Mouse (Mus musculus): ENCODE measurements around the gene Wrnip1.

Gene Wrnip1

GRCm38 (mm10) chr13:32806820-32807219 is 5.0 kb downstream of the Wrnip1 start:
- DNase-seq (ENCODE audit: low read depth, low spot score) = peak; percentile 61

GRCm38 (mm10) chr13:32807624-32808023 is 5.8 kb downstream of the Wrnip1 start:
- DNase-seq (ENCODE audit: low read depth, low spot score) = no peak

GRCm38 (mm10) chr13:32819241-32819640 is 17.4 kb downstream of the Wrnip1 start:
- DNase-seq (ENCODE audit: low read depth, low spot score) = no peak

GRCm38 (mm10) chr13:32819926-32820325 is 18.1 kb downstream of the Wrnip1 start:
- no peak for DNase-seq (ENCODE audit: low read depth, low spot score)

GRCm38 (mm10) chr13:32821671-32822070 is 19.8 kb downstream of the Wrnip1 start:
- DNase-seq (ENCODE audit: low read depth, low spot score) = no peak

GRCm38 (mm10) chr13:32823126-32823525 is 21.3 kb downstream of the Wrnip1 start:
- DNase-seq (ENCODE audit: low read depth, low spot score) = peak; percentile 77

GRCm38 (mm10) chr13:32824377-32825330 is 22.8 kb downstream of the Wrnip1 start:
- DNase-seq (ENCODE audit: low read depth, low spot score) = no peak

- no peak for DNase-seq (ENCODE audit: low read depth, low spot score)
These were observed 23.7 kb downstream of the Wrnip1 start for GRCm38 (mm10) chr13:32825546-32825945.

- no peak for DNase-seq (ENCODE audit: low read depth, low spot score)
These were observed 25.4 kb downstream of the Wrnip1 start for GRCm38 (mm10) chr13:32827111-32827822.

GRCm38 (mm10) chr13:32827951-32828350 is 26.1 kb downstream of the Wrnip1 start:
- peak; percentile 53 for DNase-seq (ENCODE audit: low read depth, low spot score)

- DNase-seq (ENCODE audit: low read depth, low spot score) = no peak
These were observed 27.0 kb downstream of the Wrnip1 start for GRCm38 (mm10) chr13:32828886-32829285.

- DNase-seq (ENCODE audit: low read depth, low spot score) = no peak
These were observed 29.9 kb downstream of the Wrnip1 start for GRCm38 (mm10) chr13:32831505-32832273.

- no peak for DNase-seq (ENCODE audit: low read depth, low spot score)
These were observed 30.9 kb downstream of the Wrnip1 start for GRCm38 (mm10) chr13:32832776-32833175.

GRCm38 (mm10) chr13:32833237-32833636 is 31.4 kb downstream of the Wrnip1 start:
- no peak for DNase-seq (ENCODE audit: low read depth, low spot score)

- no peak for DNase-seq (ENCODE audit: low read depth, low spot score)
These were observed 32.7 kb downstream of the Wrnip1 start for GRCm38 (mm10) chr13:32834513-32834912.

GRCm38 (mm10) chr13:32839314-32839713 is 37.5 kb downstream of the Wrnip1 start:
- DNase-seq (ENCODE audit: low read depth, low spot score) = no peak

GRCm38 (mm10) chr13:32841349-32841748 is 39.5 kb downstream of the Wrnip1 start:
- DNase-seq (ENCODE audit: low read depth, low spot score) = no peak

GRCm38 (mm10) chr13:32846221-32846620 is 44.4 kb downstream of the Wrnip1 start:
- DNase-seq (ENCODE audit: low read depth, low spot score) = no peak

GRCm38 (mm10) chr13:32849092-32849491 is 47.3 kb downstream of the Wrnip1 start:
- DNase-seq (ENCODE audit: low read depth, low spot score) = no peak

GRCm38 (mm10) chr13:32849531-32850123 is 47.8 kb downstream of the Wrnip1 start:
- no peak for DNase-seq (ENCODE audit: low read depth, low spot score)

GRCm38 (mm10) chr13:32850156-32850555 is 48.3 kb downstream of the Wrnip1 start:
- no peak for DNase-seq (ENCODE audit: low read depth, low spot score)
